Mouse (Mus musculus) 3T3-L1 (cell line): Measurements from ENCODE around the gene Arntl2.
A peak's percentile ranks its signal among the peaks of the same experiment; 100 is the strongest.
"Not testable (repeated sequence)": the region's sequence is repeated elsewhere in the genome, so short reads cannot be mapped to it uniquely, and the experiment has no call there.

ENCODE experiments used
- DNase-seq: peaks from one replicate; pipeline ENCODE4 v3.0.0-alpha.2; 2015; ENCODE audit warnings: low read depth, low spot score

Gene Arntl2

DNA sequence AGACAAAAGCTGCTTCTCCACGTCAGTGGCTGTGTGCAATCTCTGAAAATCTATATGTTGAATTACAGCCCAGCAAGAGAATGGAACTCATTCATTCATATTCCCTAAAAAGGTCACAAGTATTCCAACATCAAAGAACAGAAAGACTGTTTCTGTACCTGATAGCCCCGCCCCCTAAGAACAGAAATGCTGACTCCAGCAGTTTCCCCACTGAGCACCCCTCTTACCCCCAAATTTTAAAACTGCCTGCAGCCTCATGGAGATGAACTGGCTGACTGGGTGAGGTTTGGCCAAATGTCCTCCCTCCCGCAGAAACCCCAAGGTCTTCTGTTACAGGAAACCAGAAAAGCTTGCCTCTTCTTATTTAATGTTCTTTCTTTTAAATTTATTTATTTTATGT, 51.5 kb downstream of the Arntl2 start:
- no peak for DNase-seq

DNA sequence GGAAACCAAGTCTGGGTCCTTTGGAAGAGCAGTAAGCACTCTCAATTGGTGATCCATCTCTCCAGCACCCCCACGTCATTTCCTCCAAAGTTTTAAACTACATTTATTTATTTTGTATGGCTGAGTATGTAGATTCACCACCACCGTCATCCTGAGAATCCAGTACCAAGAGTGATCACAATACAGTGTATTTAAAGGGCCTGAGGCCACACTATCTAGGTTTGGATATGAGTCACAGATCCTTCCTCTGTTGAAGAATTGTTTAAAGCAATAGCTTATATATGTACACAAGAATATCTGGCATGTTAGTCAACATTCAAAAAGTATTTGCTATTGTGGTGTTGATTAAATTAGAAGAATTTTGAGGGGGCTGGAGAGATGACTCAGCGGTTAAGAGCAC, 52.4 kb downstream of the Arntl2 start:
- DNase-seq = peak; percentile 78

DNA sequence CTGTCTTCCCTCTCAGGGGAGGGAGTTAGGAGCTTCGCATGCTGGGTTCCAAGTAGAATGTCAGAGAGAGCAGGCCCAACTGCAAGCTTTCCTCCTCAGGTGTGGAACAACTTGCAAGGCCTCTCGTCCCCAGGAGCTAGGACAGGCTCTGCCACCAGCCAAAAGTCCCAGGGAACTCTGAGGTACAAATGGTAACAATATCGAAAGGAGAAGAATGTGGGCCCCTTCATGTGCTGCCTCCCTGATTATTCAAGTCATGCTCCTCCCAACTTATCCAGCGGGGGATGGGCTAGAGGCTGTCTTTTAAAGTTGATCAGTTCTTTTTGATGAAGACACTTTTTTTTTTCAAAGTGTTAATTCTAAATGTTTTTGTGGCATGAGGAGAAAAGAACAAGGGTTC, 54.2 kb downstream of the Arntl2 start, which contains the start of gene Smco2:
Smco2 (plus strand) TSS at position 55 of the 400 bp plus-strand sequence.
- no peak for DNase-seq

DNA sequence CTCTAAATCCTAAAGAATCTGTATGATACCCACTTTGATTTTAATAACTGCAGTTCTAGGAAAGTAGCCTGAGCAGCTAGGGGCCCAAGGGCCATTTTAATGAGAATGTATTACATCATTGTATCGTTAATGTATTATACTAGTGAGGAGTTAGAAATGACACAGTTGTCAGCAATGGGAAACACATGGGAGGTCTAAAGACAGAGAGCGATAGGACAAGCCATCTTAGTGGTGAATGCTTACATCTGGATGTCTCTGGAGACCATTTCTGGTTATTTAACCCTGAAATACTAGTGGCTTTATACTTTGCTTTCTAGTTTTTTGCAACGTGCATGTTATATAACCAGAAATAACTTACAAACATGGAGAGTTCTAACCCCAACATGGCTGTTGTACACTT, 56.1 kb downstream of the Arntl2 start:
- no peak for DNase-seq

- DNase-seq = no peak
Observed at GRCm38 (mm10) chr6:146852739-146853138, 56.9 kb downstream of the Arntl2 start.

GRCm38 (mm10) chr6:146855185-146855584, 59.3 kb downstream of the Arntl2 start:
- DNase-seq = no peak

DNA sequence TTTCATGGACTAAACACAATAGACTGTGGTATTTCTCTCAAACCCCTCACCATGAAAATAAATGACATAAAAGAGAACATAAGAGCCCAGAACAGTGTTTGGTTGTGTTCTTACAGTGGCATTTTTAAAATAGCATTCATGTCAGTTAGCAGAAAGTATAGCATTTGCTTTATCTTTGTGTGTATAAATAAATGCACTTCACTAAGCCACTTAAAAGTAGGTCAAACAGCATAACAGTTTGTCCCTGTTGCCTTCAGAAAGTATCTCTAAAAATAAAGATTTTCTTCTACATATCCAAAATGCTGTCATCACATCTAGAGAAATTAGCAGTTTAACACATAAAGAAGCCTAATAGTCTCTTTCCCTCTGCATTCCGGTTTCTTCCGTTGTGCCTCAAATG, 61.5 kb downstream of the Arntl2 start:
- DNase-seq = no peak

- DNase-seq = peak; percentile 60
Observed at GRCm38 (mm10) chr6:146863154-146863553, 67.3 kb downstream of the Arntl2 start.

DNA sequence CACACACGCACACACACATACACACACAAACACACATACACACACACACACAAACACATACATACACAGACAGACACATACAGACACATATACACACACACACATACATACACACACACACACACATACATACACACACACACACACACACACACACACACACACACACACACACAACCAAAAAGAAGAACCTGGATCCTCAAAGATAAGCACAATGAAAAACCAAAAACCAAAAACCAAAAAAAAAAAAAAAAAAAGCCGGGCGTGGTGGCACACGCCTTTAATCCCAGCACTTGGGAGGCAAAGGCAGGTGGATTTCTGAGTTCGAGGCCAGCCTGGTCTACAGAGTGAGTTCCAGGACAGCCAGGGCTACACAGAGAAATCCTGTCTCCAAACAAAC, 68.5 kb downstream of the Arntl2 start:
- not testable (repeated sequence) for DNase-seq

- DNase-seq = peak; percentile 46
Observed at GRCm38 (mm10) chr6:146865701-146866100, 69.8 kb downstream of the Arntl2 start.

- no peak for DNase-seq
Observed at GRCm38 (mm10) chr6:146871975-146872374, 76.1 kb downstream of the Arntl2 start.

- DNase-seq = no peak
Observed at GRCm38 (mm10) chr6:146874415-146874814, 78.6 kb downstream of the Arntl2 start.

DNA sequence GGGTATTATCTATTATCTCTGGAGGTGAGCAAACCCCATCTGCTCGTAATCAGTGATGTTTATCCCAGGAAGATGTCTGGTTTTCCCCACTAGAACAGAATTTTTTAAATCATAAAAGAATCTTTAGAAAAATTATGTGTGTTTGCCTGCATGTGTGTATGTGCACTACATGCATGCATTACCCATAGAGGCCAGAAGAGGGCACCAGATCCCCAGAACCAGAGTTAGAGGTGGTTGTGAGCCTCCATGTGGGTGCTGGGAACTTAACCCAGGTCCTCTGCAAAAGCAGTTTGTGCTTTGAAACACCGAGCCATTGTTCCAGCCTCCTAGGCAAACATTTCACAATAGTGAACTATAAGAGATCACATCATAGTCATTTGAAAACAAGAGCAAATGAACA, 81.0 kb downstream of the Arntl2 start:
- DNase-seq = no peak

- no peak for DNase-seq
Observed at GRCm38 (mm10) chr6:146877425-146878045, 81.7 kb downstream of the Arntl2 start.

GRCm38 (mm10) chr6:146878926-146879325, 83.1 kb downstream of the Arntl2 start:
- no peak for DNase-seq

GRCm38 (mm10) chr6:146879856-146880255, 84.0 kb downstream of the Arntl2 start:
- no peak for DNase-seq

GRCm38 (mm10) chr6:146880296-146880695, 84.4 kb downstream of the Arntl2 start:
- DNase-seq = no peak

DNA sequence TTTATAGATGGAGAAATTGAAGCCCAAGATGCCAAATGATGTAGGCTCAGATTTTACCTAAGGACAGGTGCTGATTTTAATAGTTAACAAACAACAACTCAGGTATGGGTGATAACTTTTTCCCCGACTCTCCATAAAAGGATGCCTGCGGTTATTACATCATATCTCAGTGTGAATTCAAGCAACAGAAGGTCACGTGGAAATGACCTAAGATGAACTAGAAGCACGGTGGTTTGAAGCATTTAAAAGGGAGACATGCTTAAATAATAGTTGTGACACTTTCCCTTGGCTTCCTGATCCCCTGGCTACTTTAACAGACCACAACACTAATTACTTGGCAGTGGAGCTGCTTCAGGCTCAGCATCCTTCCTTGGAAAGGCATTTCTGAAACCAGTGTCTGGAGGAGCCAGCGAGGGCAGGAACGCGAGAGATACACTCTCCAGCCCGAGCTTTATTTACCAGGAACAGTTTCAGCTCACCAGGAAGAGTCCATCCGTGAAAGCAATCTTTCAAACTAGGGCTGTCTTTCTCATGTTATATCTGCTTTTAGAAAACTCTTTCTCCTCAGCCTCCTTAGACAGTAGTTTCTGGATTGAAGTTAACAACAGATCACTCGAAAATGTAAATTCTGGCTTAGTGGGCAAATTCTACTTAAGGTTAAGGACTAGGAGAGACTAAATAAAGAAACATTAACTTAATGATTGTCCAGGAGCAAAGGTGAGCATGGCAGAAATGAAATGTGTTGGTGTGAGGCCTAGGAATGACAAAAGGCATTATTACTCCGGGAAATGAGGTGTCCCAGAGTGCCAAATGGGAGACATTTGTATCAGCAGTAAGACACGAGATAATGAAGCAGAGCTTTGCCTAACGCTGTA, 86.3 kb downstream of the Arntl2 start:
- DNase-seq = no peak
